Mouse (Mus musculus) frontal cortex, postnatal 14 days (tissue): Measurements from ENCODE around the gene Kcnab2.

Experiments used
- DNase-seq, 2 experiments: peaks; one replicate each; pipeline ENCODE4 v3.0.0; 2022; ENCODE audit warnings: low spot score in 2 of 2

Kcnab2 gene

DNA sequence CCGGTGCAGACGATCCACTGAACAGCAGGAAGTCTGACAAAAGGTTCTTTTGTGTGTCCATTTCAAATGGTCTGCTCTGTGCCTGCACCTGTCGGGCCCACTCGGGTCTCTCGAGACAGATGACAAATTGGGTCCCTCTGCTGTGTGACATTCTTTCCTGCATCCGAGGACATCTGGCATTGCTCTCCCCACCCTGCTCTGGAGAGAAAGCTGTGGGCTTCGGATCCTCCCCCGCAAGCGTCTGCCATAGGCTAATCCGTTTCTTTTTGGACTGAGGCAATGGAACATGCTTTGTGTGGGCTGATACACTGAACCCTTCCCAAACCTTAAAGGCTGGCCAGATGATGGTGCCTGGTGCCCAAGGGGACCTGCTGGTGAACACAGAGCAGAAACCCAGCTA, 24.6 kb downstream of the Kcnab2 start:
- peak; percentile 68 to 79 for DNase-seq

DNA sequence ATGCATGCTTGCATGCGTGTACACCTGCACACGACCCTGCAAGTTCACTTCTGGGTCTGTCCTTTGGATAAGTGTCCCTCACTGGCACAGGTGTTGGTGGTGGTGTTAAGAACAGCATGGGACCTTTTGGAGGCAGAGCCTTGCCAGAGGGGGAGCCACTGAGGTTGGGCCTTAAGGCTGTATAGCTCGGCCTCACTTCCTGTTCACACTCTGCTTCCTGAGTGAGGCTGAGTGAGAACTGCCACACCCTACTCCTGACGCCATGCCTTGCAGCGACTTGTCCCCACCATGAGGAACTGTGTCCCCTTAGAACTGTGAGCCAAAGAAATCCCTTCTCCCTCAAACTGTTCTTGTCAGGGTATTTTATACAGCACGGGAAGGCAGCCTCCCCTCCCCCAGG, 26.3 kb downstream of the Kcnab2 start:
- DNase-seq, result no peak

DNA sequence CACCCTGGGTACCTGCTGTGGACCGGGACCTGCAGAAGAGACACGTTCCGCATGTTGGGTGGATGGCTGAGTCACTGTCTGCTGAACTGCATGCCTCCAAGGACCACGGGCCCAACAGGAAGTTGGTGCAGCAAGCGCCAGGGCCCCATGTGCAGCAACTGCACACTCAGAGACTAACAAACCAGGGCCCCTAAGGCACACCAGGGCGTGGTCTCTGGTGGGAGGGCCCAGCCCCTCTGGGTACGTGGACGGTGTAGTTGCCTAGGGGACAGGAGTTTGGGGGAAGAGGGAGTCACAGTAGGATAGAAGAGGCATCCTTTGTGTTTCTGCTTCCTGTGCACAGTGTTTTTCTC, 29.0 kb downstream of the Kcnab2 start:
- no peak for DNase-seq

DNA sequence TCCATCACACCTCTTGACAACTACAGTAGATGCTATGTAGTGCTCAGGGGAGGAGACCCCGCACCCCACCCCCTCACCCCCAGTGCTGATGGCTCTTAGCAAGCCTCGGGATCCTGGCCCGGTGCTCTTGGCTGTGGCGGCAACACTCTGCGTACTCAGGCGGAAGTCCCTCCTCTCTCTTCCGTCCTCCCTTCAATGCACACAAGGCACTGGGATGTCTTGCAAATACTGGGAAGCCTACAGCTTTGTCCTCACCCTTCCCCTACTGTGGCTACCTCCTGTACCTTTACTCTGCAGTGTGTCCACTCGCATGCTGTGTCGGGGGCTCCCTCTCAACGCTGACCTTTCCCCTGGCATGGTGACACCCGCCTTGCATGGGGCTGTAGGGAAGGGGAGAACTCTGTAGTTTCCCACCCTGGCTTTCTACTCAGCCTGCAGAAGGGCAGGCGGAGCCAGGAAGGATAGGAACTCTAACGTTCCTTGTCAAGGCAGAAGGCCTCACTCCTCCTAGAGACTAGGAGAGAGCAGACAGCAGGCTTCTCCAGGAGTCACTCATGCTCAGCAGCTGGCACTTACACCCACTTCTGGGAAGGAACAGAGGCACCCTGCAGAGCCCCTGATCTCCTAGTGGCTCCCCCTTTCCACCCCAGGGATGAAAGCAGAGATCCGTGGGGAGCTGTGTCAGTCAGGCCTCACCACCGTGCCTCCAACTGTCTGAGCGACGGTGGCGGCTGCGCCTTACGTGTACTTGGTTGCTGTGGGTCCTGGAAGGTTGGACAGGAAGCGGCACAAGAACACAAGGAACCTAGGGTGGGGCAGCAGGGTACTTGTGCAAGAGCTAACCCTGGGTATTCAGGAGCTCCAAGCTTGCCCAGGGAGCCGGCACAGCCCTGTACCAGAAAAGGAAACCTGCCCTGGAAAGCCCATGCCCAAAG, 29.7 kb downstream of the Kcnab2 start:
- no peak for DNase-seq

- DNase-seq, result no peak
These were observed 31.5 kb downstream of the Kcnab2 start for GRCm38 (mm10) chr4:152446178-152446577.

DNA sequence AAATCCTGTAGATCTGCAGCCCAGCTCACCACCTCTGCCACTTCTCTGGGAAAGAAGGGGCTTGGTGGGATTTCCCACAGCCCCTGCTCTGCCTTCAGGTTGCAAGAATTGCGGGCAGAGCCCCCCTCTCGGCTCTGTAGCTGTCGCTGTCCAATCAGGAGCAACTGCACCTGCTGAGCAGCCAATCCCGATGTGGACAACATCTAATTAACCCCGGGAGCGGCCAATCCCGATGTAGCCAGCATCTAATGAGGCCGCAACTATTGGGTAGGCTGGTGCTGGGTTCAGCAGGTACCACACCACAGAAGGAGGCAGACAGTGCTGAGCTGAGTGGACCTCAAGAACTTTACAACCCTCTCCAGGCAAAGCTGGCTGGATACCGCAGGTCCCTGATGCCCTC, 36.1 kb downstream of the Kcnab2 start:
- no peak for DNase-seq

DNA sequence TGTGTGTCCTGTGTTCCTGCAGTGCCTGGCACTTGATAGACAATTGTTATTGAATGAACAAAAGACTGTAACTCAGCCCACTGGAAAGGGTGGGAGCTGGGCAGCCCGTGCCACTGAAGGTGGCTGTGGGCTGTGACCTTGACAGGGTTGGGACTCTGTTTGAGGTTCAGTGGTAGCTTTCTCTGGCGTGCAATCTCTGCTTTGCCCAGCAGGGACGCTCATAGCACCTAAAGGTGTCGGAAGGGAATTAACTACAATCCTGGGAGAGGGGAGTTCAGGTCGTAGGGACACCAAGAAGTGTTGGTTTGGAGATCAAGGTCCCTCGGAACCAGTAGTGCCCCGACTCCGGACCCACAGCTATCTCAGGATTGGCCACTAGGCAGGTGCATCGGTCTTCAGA, 36.8 kb downstream of the Kcnab2 start:
- no peak for DNase-seq

DNA sequence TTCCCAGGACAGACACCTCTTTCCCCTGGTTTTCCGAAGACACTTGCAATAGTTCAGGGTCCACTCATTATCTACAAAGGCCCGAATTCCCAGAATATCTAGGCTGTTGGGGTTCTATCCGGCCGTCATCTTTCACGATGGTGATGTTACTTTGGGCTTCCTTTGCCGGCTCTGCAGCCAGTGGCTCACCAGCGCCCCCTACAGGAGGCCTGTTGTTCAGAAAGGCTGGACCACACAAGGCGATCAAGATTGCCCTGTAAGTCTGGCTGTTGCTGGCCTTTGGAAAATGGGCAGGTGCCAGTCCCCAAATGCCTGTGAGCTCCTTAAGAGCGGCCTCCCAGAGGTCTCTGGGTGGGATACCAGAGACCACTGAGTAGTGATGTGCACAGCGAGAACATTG, 42.4 kb downstream of the Kcnab2 start:
- peak; percentile 58 to 73 for DNase-seq

- DNase-seq, result peak; percentile 79 to 91
These were observed 42.8 kb downstream of the Kcnab2 start for GRCm38 (mm10) chr4:152434836-152435235.

DNA sequence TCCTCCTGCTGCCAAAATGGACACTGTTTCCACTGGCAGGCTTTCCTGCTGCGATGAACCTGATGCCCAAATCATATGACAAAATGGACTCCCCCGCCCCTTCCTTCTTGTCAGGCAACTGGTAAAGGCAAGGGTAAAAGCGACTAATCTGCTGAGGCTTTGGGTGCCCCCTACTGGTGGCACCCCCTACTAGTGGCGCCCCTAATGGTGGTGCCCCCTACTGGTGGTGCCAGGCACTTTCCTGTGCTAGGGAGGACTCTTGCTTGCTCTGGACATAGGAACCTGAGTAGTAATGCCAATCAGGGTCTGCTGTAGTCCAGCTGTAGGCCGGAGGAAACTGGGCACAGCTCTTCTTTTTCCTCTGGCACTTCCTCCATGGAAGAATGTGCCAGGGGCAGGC, 45.4 kb downstream of the Kcnab2 start:
- DNase-seq, result peak in 1 of 2 experiments; percentile 41

DNA sequence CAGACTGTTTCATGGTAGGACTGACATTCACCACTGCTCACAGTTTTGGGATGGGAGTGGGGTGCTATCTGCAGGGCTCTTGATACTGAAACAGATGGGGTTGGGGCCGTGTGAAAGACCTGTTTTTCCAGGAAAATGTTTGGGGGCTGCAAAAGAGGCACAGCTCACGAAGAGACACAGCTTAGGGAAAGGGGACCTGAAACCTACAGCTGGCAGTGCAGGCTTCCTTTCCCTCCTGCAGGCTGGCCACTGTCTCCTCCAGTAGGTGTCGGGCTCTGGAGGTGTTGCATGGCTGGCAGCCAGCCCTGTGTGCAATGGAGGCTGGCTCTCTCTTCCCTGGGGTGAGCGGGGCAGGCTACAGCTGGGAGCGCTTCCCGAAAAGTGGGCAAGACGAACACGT, 49.4 kb downstream of the Kcnab2 start:
- DNase-seq, result no peak

DNA sequence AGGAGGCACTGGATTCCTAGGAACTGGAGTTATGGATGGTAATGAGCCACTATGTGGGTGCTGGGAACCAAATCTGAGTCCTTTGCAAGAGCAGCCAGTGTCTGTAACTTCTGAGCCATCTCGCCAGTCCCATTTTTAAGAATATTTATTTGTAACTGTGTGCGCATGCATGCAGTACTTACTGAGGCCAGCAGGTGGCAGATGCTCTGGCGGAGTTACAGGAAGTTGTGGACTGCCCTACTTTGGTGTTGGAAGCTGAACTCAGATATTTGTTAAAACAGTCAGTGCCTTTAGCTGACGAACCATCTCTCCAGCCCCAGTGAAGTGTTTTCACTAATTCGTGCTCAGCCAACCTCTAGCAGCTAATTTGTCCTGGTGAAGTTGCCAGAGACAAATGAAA, 52.7 kb downstream of the Kcnab2 start:
- no peak for DNase-seq

DNA sequence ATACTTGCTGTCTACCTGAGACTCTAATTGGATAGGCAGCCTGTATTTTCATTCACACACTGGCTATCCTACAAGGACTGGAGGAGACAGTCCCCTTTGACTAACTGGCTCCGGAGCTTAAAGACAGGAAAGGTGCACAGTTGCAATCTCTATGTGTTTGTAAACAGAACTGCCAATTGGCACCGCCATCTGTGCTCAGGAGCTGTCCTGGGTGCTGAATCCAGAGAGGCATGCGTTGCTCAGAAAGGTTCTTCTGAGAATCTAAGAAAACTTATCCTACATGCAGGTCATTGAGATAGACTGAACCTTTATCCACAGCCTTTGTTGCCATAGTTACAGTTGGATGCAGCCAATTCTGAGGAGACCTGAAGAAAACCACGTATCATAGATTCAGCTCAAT, 53.3 kb downstream of the Kcnab2 start:
- DNase-seq, result no peak

GRCm38 (mm10) chr4:152423576-152423975, 54.1 kb downstream of the Kcnab2 start:
- DNase-seq, result no peak

- DNase-seq, result no peak
These were observed 59.2 kb downstream of the Kcnab2 start for GRCm38 (mm10) chr4:152418229-152419060.

GRCm38 (mm10) chr4:152412524-152413080, 65.1 kb downstream of the Kcnab2 start:
- no peak for DNase-seq

GRCm38 (mm10) chr4:152410961-152411360, 66.7 kb downstream of the Kcnab2 start:
- no peak for DNase-seq

GRCm38 (mm10) chr4:152406531-152406930, 71.1 kb downstream of the Kcnab2 start:
- no peak for DNase-seq

DNA sequence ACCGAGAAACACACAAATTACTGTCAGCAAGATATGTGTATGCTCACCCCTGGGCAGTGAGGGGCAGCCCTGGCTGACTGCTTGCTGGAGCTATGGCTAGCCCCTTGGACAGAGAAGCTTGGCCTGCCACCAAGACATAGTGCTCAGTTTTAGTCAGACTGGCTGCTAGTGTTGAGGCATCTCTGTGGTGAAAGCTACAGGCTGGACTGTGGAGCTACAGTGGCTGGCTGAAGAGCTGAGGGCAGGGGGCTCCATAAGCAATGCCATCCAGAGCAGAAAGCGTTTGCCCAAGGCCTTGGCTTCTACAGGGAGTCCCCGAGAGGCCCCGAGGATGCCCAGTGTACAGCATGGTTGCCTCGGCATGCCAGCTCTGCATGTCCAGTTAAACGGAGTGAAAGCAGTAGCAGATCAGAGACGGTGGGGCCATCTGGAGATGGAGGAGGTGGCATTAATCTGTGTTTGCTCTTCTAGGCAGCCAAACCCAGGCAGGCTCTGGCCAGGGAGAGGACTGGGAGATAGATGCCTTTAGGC, 71.9 kb downstream of the Kcnab2 start:
- no peak for DNase-seq

- DNase-seq, result no peak
These were observed 72.5 kb downstream of the Kcnab2 start for GRCm38 (mm10) chr4:152405143-152405542.

DNA sequence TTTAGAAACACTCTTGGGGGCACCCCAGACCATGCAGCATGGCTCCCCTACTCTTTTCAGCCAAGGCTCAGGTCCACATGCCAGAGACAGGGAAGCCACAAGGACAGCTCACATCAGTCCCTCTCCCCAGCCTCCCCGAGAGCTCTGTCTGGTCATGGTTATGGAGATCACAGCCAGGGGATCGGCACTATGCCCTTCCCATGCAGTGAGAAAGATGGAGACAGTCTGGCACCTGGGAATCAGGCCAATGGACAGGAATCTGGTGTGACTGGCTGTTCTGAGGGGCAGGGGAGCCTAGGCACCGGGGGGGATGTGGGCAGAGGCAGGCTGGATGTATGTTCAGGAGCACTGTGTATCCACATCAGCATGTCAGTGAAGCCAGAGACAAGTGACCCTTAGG, 78.7 kb downstream of the Kcnab2 start:
- DNase-seq, result no peak

- DNase-seq, result no peak
These were observed 85.0 kb downstream of the Kcnab2 start for GRCm38 (mm10) chr4:152392627-152393026.
